Mouse (Mus musculus): ENCODE measurements around the gene Gm21117.
"Not testable (repeated sequence)": the region's sequence is repeated elsewhere in the genome, so short reads cannot be mapped to it uniquely, and the experiment has no call there.

The Gm21117 gene

DNA sequence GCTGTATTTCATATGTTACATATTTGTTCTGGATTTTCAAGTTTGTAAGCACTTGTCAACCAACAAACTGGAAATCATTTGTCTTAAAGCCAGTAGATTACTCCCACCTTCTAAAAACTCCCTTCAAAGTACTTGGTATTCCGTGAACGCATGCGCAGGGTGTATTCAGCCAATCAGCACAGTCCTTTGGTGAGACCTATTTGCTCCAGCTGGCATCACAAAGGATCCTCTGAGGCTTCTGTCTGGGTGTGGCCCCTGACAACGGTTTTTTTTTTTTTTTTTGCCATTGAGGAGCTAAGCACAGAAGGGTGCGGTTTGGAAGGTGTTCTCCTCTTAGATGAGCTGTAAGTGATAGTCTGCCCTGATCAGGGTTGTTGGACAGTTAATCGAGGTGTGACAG is at the start of gene Gm21117:
Gm21117 (plus strand) TSS at position 301 of the 400 bp plus-strand sequence.
- DNase-seq (ENCODE audit: low spot score in 2 of 2) = not testable (repeated sequence)

Data from frontal cortex, postnatal 36 days (tissue).